Mouse (Mus musculus) olfactory bulb, adult 2 months (tissue): ENCODE data around the gene Prss22. TPM values are rescaled to one million over a fixed set of nuclear protein-coding genes. Genes with fewer than 3 reads are reported as not detected.

Source experiments
- H3K27ac ChIP-seq: fragments of 200-500 bp; 2 replicates; pipeline ENCODE4 v1.5.1; 2012; ENCODE audit warnings: low read depth, low read length; ENCODE audit not compliant: insufficient read depth
- H3K4me1 ChIP-seq: fragments of 200-500 bp; 2 replicates; pipeline ENCODE4 v1.6.1; 2012; ENCODE audit warnings: low read length; ENCODE audit not compliant: control insufficient read depth, insufficient read depth
- H3K4me3 ChIP-seq: fragments of 200-500 bp; 2 replicates; pipeline ENCODE4 v1.5.1; 2012; ENCODE audit warnings: mild to moderate bottlenecking, low read depth, low read length, moderate library complexity; ENCODE audit not compliant: insufficient read depth
- CTCF ChIP-seq: fragments of 200-500 bp; IDR thresholded peaks from 2 replicates; pipeline ENCODE4 v1.5.1; 2012; ENCODE audit warnings: low read depth, mild to moderate bottlenecking, low read length, moderate library complexity; ENCODE audit not compliant: insufficient read depth
- POLR2A ChIP-seq: fragments of 200-500 bp; IDR thresholded peaks from 2 replicates; pipeline ENCODE4 v1.6.1; 2012; ENCODE audit warnings: mild to moderate bottlenecking, low read depth, low read length, moderate library complexity; ENCODE audit not compliant: insufficient read depth
- WGBS: fragments of 180-500 bp; shearing (Covaris S2); methylation state at CpG from one replicate; pipeline ENCODE4 v1.1.7; 2018; 5-methylcytosine and 5-hydroxymethylcytosine counted together
- polyA plus RNA-seq: library from polyadenylated mRNA; stranded (reverse); fragments of >200 nt; gene quantifications from 2 replicates; pipeline ENCODE4 v1.2.4, GENCODE M21; 2012; ENCODE audit warnings: low replicate concordance; ENCODE audit not compliant: missing spikeins, insufficient read depth, insufficient read length

The Prss22 gene
- polyA plus RNA-seq, 1 experiment: not detected

DNA sequence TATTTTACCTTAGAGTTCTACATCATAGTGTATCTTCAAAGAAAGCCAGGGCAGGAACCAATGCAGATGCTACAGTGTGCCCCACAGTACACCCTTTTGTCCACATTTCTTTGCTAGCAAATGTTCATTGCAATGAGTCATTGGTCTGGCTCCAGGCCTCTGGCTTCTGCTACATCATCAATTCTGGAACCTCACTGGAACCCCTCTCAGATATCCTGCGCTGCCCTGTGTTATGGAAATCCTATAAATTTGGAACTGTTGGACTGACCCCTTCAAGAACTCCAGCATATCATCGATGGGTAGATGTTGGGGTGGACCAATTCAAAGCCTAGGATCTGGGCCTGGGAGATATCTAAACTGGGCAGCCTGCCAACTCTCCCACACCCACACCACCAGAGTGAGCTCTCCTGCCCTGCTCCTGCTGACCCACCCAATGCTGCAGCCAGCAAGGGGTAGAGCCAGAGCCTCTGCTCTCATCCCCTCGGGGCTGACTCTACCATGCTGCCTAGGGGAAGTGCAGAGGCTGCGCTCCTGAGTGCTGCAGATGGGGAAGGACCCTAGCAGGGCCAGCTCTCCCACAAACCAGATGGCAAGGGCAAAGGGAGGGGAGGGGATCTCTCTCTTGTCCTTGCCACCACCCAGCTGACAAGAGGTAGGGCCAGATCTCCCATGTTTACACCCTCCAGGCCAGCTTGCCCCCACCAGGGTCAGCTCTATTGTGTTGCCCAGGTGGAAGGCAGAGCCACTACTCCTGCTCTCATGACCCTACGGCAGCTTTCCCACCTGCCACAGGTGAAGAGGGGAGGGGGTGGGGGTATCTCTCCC lies 23.7 kb upstream of the Prss22 start:
- 68% methylated on average over 5 of the region's 5 CpGs for WGBS
- TF ChIP-seq POLR2A (no peak), CTCF (no peak)
- Histone ChIP-seq H3K4me1 (peaks cover 8% of the 10 kb centered on the region; the same call in 1 of the 2 replicates), H3K27ac (no peak overlapping the region), H3K4me3 (no peak overlapping the region)

GRCm38 (mm10) chr17:24020696-24021095 lies 22.8 kb upstream of the Prss22 start:
- Histone ChIP-seq H3K27ac (no peak overlapping the region), H3K4me1 (peaks cover 8% of the 10 kb centered on the region; the same call in 1 of the 2 replicates), H3K4me3 (no peak overlapping the region)
- 69% methylated on average over 6 of the region's 6 CpGs for WGBS
- no peak for TF ChIP-seq CTCF
- no peak for TF ChIP-seq POLR2A

GRCm38 (mm10) chr17:24015727-24016126 lies 17.8 kb upstream of the Prss22 start:
- H3K4me1 ChIP-seq: no peaks in the 10 kb centered on the region
- WGBS: 25% methylated on average over 14 of the region's 14 CpGs
- H3K4me3 ChIP-seq: no peak overlapping the region
- no peak overlapping the region for H3K27ac ChIP-seq
- TF ChIP-seq CTCF (peak; percentile 62; the same call in 1 of the 2 replicates), POLR2A (no peak)

- 88% methylated on average over 5 of the region's 5 CpGs for WGBS
- Histone ChIP-seq H3K4me3 (no peak overlapping the region), H3K27ac (no peak overlapping the region), H3K4me1 (no peaks in the 10 kb centered on the region)
- no peak for TF ChIP-seq CTCF
These were observed 16.6 kb upstream of the Prss22 start for GRCm38 (mm10) chr17:24014433-24014965.

DNA sequence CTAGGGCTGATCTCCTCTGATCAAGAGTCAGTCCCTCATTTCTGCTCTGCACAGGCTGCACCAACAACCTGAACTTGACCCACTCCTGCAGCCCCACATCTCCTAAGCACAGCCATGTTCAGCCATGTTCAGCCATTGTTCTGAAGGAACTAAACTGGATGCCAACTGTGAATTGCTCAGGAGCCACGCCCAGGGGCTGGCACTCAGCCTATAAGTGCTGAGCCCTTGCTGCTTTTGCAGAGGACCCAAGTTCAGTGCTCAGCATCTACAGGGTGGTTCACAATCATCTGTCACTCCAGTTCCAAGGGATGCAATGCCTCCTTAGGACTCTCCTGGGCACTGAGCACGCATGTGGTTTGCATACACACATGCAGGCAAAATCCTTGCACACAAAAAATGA lies 15.0 kb upstream of the Prss22 start:
- WGBS: 70% methylated on average over 2 of the region's 2 CpGs
- H3K4me1 ChIP-seq: no peaks in the 10 kb centered on the region
- TF ChIP-seq CTCF (no peak), POLR2A (no peak)
- H3K27ac ChIP-seq: no peak overlapping the region
- H3K4me3 ChIP-seq: no peak overlapping the region

- WGBS: 54% methylated on average over 5 of the region's 5 CpGs
- H3K4me1 ChIP-seq: no peaks in the 10 kb centered on the region
- TF ChIP-seq CTCF: no peak
- no peak for TF ChIP-seq POLR2A
- no peak overlapping the region for H3K27ac ChIP-seq
- no peak overlapping the region for H3K4me3 ChIP-seq
These were observed 11.7 kb upstream of the Prss22 start for GRCm38 (mm10) chr17:24009617-24010016.

GRCm38 (mm10) chr17:24008105-24008504 lies 10.2 kb upstream of the Prss22 start:
- H3K4me3 ChIP-seq: no peak overlapping the region
- H3K27ac ChIP-seq: no peak overlapping the region
- H3K4me1 ChIP-seq: no peaks in the 10 kb centered on the region
- WGBS: 85% methylated on average over 4 of the region's 4 CpGs
- TF ChIP-seq POLR2A (no peak), CTCF (no peak)

DNA sequence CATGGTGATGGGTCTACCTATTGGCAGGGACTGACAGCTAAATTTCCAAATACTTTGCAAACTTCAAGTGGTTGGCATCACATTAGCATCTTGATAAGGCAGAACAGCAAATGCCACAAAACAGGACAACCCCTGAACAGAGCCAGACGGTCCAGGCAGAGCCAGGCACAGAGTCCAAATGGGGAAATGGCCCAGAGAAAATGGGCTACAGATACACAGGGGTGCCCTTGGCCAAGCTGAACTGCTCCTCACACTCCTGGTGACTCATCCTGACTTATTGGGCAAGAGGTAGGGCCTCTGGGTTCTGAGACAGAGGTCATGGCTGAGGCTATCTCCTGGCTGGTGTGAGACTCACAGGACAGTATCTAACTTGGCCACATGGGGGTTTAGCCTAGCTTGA lies 9.5 kb upstream of the Prss22 start:
- WGBS: 52% methylated on average over 1 of the region's 1 CpGs
- TF ChIP-seq CTCF (no peak), POLR2A (no peak)
- H3K4me1 ChIP-seq: no peaks in the 10 kb centered on the region
- no peak overlapping the region for H3K27ac ChIP-seq
- no peak overlapping the region for H3K4me3 ChIP-seq

DNA sequence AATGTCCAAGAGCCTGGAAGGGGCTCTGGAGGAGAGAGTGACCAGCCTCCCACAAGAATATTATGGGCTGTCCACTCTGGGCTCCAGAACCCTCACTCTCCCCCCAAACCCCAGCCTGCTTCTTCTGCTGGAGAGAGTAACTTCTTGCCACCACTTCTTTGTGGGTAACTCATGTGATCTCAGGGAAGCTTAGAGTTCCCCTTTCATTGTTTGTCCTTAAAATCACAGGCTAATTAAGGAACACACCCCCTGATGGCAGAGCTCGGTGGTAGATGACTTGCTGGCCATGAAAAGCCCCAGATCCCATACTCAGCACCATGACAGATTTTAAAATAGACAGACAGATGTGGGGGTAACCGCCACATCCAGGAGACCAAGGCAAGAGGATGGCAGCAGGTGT lies 9.0 kb upstream of the Prss22 start:
- TF ChIP-seq CTCF (no peak), POLR2A (no peak)
- 38% methylated on average over 2 of the region's 2 CpGs for WGBS
- Histone ChIP-seq H3K4me1 (no peaks in the 10 kb centered on the region), H3K27ac (no peak overlapping the region), H3K4me3 (no peak overlapping the region)

DNA sequence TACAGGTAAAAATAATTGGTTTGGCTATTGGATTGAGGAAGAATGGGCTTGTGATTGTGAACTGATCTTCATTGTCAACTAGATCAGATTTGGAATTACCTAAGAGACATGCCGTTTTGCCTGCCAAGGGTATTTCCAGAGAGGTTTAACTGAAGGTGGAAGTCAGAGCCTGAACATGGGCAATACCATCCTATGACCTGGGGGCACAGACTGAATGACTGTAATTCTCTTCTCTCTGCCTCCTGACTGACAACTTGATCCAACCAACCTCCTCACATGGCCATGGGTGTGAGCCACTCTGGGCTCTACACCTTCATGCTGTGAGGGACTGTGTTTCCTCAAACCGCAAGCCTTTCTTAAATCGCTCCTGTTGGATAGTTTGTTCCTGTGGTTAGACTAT lies 7.1 kb upstream of the Prss22 start:
- Histone ChIP-seq H3K27ac (no peak overlapping the region), H3K4me1 (peaks cover 4% of the 10 kb centered on the region; the same call in 1 of the 2 replicates), H3K4me3 (no peak overlapping the region)
- no peak for TF ChIP-seq CTCF
- TF ChIP-seq POLR2A: no peak
- 94% methylated on average over 3 of the region's 3 CpGs for WGBS
